Comparison of ENCODE assay signal across 13 mouse cellular contexts in genomic region chr5:46149851-46150615, GRCm38 (mm10).
A peak's percentile ranks its signal among the peaks of the same experiment; 100 is the strongest.
DNase-seq lines count a peak whose midpoint lies in the region; ATAC-seq lines count a peak whose summit lies in the region.
"Had no signal": no experiment of that assay in that cellular context is flagged by ENCODE, and none has a peak within 500 bp of the region (broad histone marks: within the 10 kb centered on the region; RNA-seq: fewer than 3 reads in every experiment).

No protein-coding gene starts in this region.

- H3K27ac ChIP-seq in forebrain, embryonic 12.5 days: peak overlapping the region; percentile 26; the same call in 1 of the 2 replicates
- no peak overlapping the region for H3K27ac ChIP-seq in forebrain, embryonic 10.5 days
- H3K27ac ChIP-seq in midbrain, embryonic 13.5 days: peak overlapping the region; percentile 32; the same call in 1 of the 2 replicates
- H3K27ac ChIP-seq in midbrain, embryonic 10.5 days (replicated peaks): no peak overlapping the region
- no peak overlapping the region for H3K27ac ChIP-seq in intestine, embryonic 16.5 days (ENCODE audit: low read length)
- H3K27ac ChIP-seq: liver, embryonic 14.5 days had no signal

- no peak for DNase-seq in forebrain, embryonic 10.5 days (ENCODE audit: extremely low spot score, low spot score)
- no peak for DNase-seq in midbrain, embryonic 10.5 days (ENCODE audit: low spot score)
- no peak for DNase-seq in adrenal gland, postnatal 36 days
- DNase-seq in liver (no peak), adipocyte (ENCODE audit: low spot score) (no peak)
- DNase-seq: right cerebral cortex, adult 18-20 months had no signal

- no peaks in the 10 kb centered on the region for H3K9me3 ChIP-seq in forebrain, embryonic 12.5 days
- H3K9me3 ChIP-seq in forebrain, embryonic 10.5 days: no peaks in the 10 kb centered on the region
- H3K9me3 ChIP-seq in midbrain, embryonic 13.5 days: no peaks in the 10 kb centered on the region
- no peaks in the 10 kb centered on the region for H3K9me3 ChIP-seq in midbrain, embryonic 10.5 days (replicated peaks)
- H3K9me3 ChIP-seq in intestine, embryonic 16.5 days (ENCODE audit: control insufficient read depth, low read length): no peaks in the 10 kb centered on the region
- H3K9me3 ChIP-seq: midbrain, embryonic 12.5 days had no signal

- no peaks in the 10 kb centered on the region for H3K36me3 ChIP-seq in forebrain, embryonic 12.5 days (replicated peaks)
- no peaks in the 10 kb centered on the region for H3K36me3 ChIP-seq in forebrain, embryonic 10.5 days (replicated peaks)
- H3K36me3 ChIP-seq in midbrain, embryonic 13.5 days: no peaks in the 10 kb centered on the region
- H3K36me3 ChIP-seq in midbrain, embryonic 10.5 days: no peaks in the 10 kb centered on the region
- no peaks in the 10 kb centered on the region for H3K36me3 ChIP-seq in intestine, embryonic 16.5 days (ENCODE audit: control insufficient read depth, insufficient read depth, low read length)
- H3K36me3 ChIP-seq: midbrain, embryonic 12.5 days had no signal

- no peak overlapping the region for H3K9ac ChIP-seq in forebrain, embryonic 12.5 days
- no peak overlapping the region for H3K9ac ChIP-seq in midbrain, embryonic 13.5 days (replicated peaks)
- no peak overlapping the region for H3K9ac ChIP-seq in intestine, embryonic 16.5 days (ENCODE audit: low read depth, low read length)
- H3K9ac ChIP-seq: liver, embryonic 14.5 days; midbrain, embryonic 12.5 days had no signal

- no peak overlapping the region for H3K4me3 ChIP-seq in forebrain, embryonic 12.5 days (replicated peaks)
- no peak overlapping the region for H3K4me3 ChIP-seq in forebrain, embryonic 10.5 days
- no peak overlapping the region for H3K4me3 ChIP-seq in midbrain, embryonic 13.5 days (replicated peaks)
- no peak overlapping the region for H3K4me3 ChIP-seq in midbrain, embryonic 10.5 days
- no peak overlapping the region for H3K4me3 ChIP-seq in intestine, embryonic 16.5 days (ENCODE audit: low read length)
- H3K4me3 ChIP-seq: erythroblast, embryonic 14.5 days; midbrain, embryonic 12.5 days had no signal

- peak; percentile 44 for ATAC-seq in forebrain, embryonic 12.5 days (ENCODE audit: low FRiP score)
- ATAC-seq in midbrain, embryonic 13.5 days: peak; percentile 44; the same call in 1 of the 2 replicates
- peak; percentile 74 for ATAC-seq in intestine, embryonic 16.5 days

- H3K4me1 ChIP-seq in forebrain, embryonic 12.5 days: peaks cover 20% of the 10 kb centered on the region; the same call in 1 of the 2 replicates
- H3K4me1 ChIP-seq in forebrain, embryonic 10.5 days: peaks cover 23% of the 10 kb centered on the region
- peaks cover 19% of the 10 kb centered on the region for H3K4me1 ChIP-seq in midbrain, embryonic 13.5 days (replicated peaks)
- H3K4me1 ChIP-seq in midbrain, embryonic 10.5 days: peaks cover 12% of the 10 kb centered on the region
- no peaks in the 10 kb centered on the region for H3K4me1 ChIP-seq in intestine, embryonic 16.5 days (ENCODE audit: control insufficient read depth, insufficient read depth, low read length)

- no peak overlapping the region for H3K4me2 ChIP-seq in forebrain, embryonic 12.5 days
- no peak overlapping the region for H3K4me2 ChIP-seq in midbrain, embryonic 13.5 days (replicated peaks)
- no peak overlapping the region for H3K4me2 ChIP-seq in intestine, embryonic 16.5 days (ENCODE audit: low read depth, low read length)
- H3K4me2 ChIP-seq: midbrain, embryonic 12.5 days had no signal

- WGBS in forebrain, embryonic 12.5 days: 41% methylated on average over 6 of the region's 6 CpGs
- WGBS in forebrain, embryonic 10.5 days: 59% methylated on average over 6 of the region's 6 CpGs
- 49% methylated on average over 6 of the region's 6 CpGs for WGBS in midbrain, embryonic 13.5 days
- 79% methylated on average over 6 of the region's 6 CpGs for WGBS in midbrain, embryonic 10.5 days
- WGBS in intestine, embryonic 16.5 days: 56% methylated on average over 6 of the region's 6 CpGs

- peaks cover 17% of the 10 kb centered on the region; the same call in 1 of the 2 replicates for H3K27me3 ChIP-seq in forebrain, embryonic 12.5 days
- peaks cover 23% of the 10 kb centered on the region for H3K27me3 ChIP-seq in forebrain, embryonic 10.5 days (ENCODE audit: poor library complexity, severe bottlenecking)
- no peaks in the 10 kb centered on the region for H3K27me3 ChIP-seq in midbrain, embryonic 13.5 days
- no peaks in the 10 kb centered on the region for H3K27me3 ChIP-seq in midbrain, embryonic 10.5 days (ENCODE audit: low read depth, poor library complexity, severe bottlenecking)
- no peaks in the 10 kb centered on the region for H3K27me3 ChIP-seq in intestine, embryonic 16.5 days (replicated peaks; ENCODE audit: control insufficient read depth, insufficient read depth, low read length)
- H3K27me3 ChIP-seq: CH12.LX; midbrain, embryonic 12.5 days had no signal

Comparison
In these comparisons a context has a peak if more than half of its experiments do, and no peak if none do; other contexts are left out.
1. H3K27ac ChIP-seq: peak in forebrain, embryonic 12.5 days (single experiment) and midbrain, embryonic 13.5 days (single experiment); none in forebrain, embryonic 10.5 days (single experiment), midbrain, embryonic 10.5 days (single experiment) and intestine, embryonic 16.5 days (single experiment).
2. Peak in every context shown above with its lines, with median percentiles within 50 percentile points of each other: ATAC-seq.